Mouse (Mus musculus) hindbrain, embryonic 14.5 days (tissue): ENCODE measurements around the gene Ggt5. TPM values are rescaled to one million over a fixed set of nuclear protein-coding genes. Genes with fewer than 3 reads are reported as not detected.

ENCODE experiments used
- ATAC-seq: fragments of 200-750 bp; cut with Nextera tagmentation; 2 replicates; pipeline ENCODE4 v1.8.0; 2017; ENCODE audit warnings: moderate number of reproducible peaks, mild to moderate bottlenecking, moderate TSS enrichment, moderate library complexity; ENCODE audit not compliant: low FRiP score
- DNase-seq: peaks from one replicate; pipeline ENCODE4 v3.0.0-alpha.2; 2015; ENCODE audit warnings: low spot score
- H3K27ac ChIP-seq: fragments of 300-500 bp; sonication (generic); 2 replicates; pipeline ENCODE4 v1.5.1; 2014; ENCODE audit warnings: mild to moderate bottlenecking, moderate library complexity
- H3K27me3 ChIP-seq: fragments of 300-500 bp; sonication (generic); 2 replicates; pipeline ENCODE4 v1.6.1; 2014; ENCODE audit warnings: mild to moderate bottlenecking, low read length, mixed read lengths; ENCODE audit not compliant: control insufficient read depth, insufficient read depth
- H3K36me3 ChIP-seq: fragments of 300-500 bp; sonication (generic); replicated peaks from 2 replicates; pipeline ENCODE4 v1.6.1; 2014; ENCODE audit not compliant: control insufficient read depth, insufficient read depth
- H3K4me1 ChIP-seq: fragments of 300-500 bp; sonication (generic); replicated peaks from 2 replicates; pipeline ENCODE4 v1.6.1; 2014; ENCODE audit warnings: antibody characterized with exemption, low read length, mixed read lengths; ENCODE audit not compliant: control insufficient read depth, insufficient read depth
- H3K4me2 ChIP-seq: fragments of 300-500 bp; sonication (generic); replicated peaks from 2 replicates; pipeline ENCODE4 v1.6.1; 2014; ENCODE audit warnings: mild to moderate bottlenecking, moderate library complexity
- H3K4me3 ChIP-seq: fragments of 300-500 bp; sonication (generic); replicated peaks from 2 replicates; pipeline ENCODE4 v1.5.1; 2014; ENCODE audit warnings: mild to moderate bottlenecking, low read length
- H3K9ac ChIP-seq: fragments of 300-500 bp; sonication (generic); 2 replicates; pipeline ENCODE4 v1.6.1; 2014
- H3K9me3 ChIP-seq: fragments of 300-500 bp; sonication (generic); 2 replicates; pipeline ENCODE4 v1.6.1; 2016; ENCODE audit warnings: low read length; ENCODE audit not compliant: control insufficient read depth
- WGBS: fragments of 180-500 bp; shearing (Covaris S2); extraction: QIAGEN DNeasy Blood & Tissue Kit; methylation state at CpG from one replicate; pipeline ENCODE4 v1.1.7; 2014; 5-methylcytosine and 5-hydroxymethylcytosine counted together
- polyA plus RNA-seq: library from polyadenylated mRNA; unstranded; fragments of >200 nt; fragmentation: Nextera tagmentation; extraction: Ambion mirVana; gene quantifications from 2 replicates; pipeline ENCODE4 v1.2.1, GENCODE M21; 2014

Ggt5 gene
- polyA plus RNA-seq, 1 experiment from 2014 or later = 2.1 TPM

DNA sequence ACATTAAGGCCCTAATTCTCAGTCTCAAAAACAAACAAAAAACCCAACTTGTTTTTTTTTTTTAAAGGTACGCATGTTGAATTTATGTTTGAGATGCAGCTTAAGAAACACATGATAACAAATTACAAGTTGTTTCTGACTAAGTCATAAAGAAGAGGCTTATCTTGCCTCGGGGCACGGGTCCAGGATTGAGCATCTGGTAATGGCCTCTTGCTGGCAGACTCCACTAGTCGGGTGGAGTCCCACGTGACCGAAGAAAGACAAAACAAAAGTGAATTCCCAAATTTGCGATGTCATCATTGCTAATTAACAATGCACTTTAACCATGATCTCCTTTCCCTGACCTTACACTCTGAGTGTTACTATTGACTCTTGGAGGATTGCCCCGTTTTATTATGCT, 6.8 kb downstream of the Ggt5 start:
- DNase-seq (no peak), ATAC-seq (no peak)
- WGBS = 86% methylated on average over 8 of the region's 8 CpGs
- Histone ChIP-seq H3K27ac (no peak overlapping the region), H3K4me3 (no peak overlapping the region), H3K36me3 (no peaks in the 10 kb centered on the region), H3K4me1 (no peaks in the 10 kb centered on the region), H3K4me2 (no peak overlapping the region), H3K9me3 (peaks cover 3% of the 10 kb centered on the region; the same call in 1 of the 2 replicates), H3K27me3 (no peaks in the 10 kb centered on the region), H3K9ac (no peak overlapping the region)

DNA sequence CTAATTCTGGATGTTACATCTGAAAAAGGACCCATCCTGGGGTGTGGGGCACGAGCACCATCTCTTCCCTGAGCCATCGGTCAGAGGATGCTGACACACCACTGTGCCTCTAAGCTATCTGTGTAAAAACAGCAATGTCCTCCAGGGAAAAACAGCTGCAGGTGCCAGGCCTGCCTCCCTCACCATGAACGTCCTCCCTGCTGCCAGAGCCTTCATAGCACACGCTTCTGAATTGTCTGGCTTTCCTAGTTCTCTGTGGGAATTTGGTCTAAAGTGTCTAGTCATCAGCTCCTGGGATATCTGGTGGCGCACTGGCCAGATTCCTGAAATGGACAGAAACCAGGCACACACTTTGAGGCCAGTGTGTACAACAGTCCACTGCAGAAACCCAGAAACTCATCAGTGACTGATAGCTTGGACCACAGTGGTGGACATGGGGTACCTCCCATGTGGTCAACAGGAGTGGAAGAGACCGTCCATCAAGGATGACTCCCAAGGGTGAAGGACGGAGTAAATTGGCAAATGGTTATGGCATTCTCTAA, 11.1 kb downstream of the Ggt5 start:
- Histone ChIP-seq H3K4me2 (no peak overlapping the region), H3K9me3 (peaks cover 3% of the 10 kb centered on the region; the same call in 1 of the 2 replicates), H3K9ac (no peak overlapping the region), H3K36me3 (no peaks in the 10 kb centered on the region), H3K27me3 (no peaks in the 10 kb centered on the region), H3K27ac (no peak overlapping the region), H3K4me1 (no peaks in the 10 kb centered on the region), H3K4me3 (no peak overlapping the region)
- DNase-seq = no peak
- WGBS = 82% methylated on average over 7 of the region's 7 CpGs
- ATAC-seq = no peak

DNA sequence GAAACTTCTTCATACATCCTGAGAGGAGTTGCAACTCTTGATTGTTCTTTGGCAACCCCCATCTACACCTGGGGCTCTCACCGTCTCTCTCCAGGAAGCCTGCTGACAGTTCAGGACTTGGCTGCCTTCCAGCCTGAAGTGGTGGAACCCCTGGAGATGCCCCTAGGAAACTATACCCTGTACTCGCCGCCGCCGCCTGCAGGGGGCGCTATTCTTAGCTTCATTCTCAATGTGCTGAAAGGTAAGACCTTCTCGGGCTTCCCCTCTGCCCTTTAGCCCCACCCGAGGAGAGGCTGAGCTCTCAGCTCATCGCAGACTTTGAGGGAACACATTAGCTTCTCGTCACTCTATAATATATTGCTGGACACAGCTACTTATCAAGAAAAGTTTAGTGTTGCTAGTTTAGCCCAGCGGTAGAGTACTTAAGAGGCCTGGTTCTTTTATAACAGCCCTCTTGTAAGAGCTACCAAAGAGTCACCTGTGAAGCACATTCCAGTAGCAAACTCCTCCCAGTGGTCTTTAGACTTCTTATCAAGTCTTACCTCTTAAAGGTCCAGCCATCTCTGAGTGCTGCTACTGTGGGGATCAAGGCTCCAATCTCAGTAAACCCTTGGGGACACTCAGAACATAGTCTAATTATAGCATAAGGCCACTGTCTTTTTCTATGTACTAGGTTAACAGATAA, 16.2 kb downstream of the Ggt5 start:
- 48% methylated on average over 11 of the region's 11 CpGs for WGBS
- H3K27ac ChIP-seq = no peak overlapping the region
- H3K4me3 ChIP-seq = no peak overlapping the region
- H3K4me1 ChIP-seq = no peaks in the 10 kb centered on the region
- DNase-seq (no peak), ATAC-seq (no peak)
- H3K9ac ChIP-seq = no peak overlapping the region
- H3K4me2 ChIP-seq = no peak overlapping the region
- no peaks in the 10 kb centered on the region for H3K36me3 ChIP-seq
- H3K27me3 ChIP-seq = no peaks in the 10 kb centered on the region
- no peaks in the 10 kb centered on the region for H3K9me3 ChIP-seq

DNA sequence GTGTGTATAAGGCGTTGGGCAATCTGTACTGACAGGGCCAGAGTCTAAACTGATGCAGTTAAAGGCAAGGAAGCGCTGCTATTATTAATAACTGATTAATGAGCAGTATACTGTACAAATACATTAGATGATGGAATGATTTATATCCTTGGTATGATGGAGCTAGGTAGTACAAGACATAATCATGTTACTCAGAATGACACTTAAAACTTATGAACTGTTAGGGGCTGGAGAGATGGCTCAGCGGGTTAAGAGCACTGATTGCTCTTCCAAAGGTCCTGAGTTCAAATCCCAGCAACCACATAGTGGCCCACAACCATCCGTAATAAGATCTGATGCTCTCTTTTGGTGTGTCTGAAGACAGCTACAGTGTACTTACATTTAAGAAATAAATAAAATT, 18.1 kb downstream of the Ggt5 start:
- Histone ChIP-seq H3K9ac (no peak overlapping the region), H3K4me2 (no peak overlapping the region), H3K4me1 (no peaks in the 10 kb centered on the region), H3K27ac (no peak overlapping the region), H3K4me3 (no peak overlapping the region), H3K36me3 (no peaks in the 10 kb centered on the region), H3K27me3 (no peaks in the 10 kb centered on the region), H3K9me3 (no peaks in the 10 kb centered on the region)
- ATAC-seq = no peak
- no peak for DNase-seq
- WGBS = 91% methylated on average over 4 of the region's 4 CpGs

DNA sequence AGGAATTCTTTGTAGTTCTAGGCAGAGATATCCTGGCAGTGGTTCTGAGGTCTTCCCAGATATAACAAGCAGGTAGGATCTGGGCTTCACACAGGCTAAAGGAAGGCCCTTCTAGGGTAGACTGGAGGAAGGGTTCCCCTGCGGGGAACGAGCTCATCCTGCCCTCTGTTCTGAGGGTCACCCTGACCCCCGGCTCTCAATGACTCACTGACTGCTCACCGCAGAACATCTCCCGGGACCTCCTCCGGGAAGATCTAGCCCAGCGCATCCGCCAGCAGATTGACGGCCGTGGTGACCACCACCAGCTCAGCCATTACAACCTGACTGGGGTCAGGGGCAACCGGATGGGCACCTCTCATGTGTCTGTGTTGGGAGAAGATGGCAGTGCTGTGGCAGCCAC, 19.8 kb downstream of the Ggt5 start:
- no peaks in the 10 kb centered on the region for H3K9me3 ChIP-seq
- no peak for DNase-seq
- H3K4me2 ChIP-seq = no peak overlapping the region
- no peaks in the 10 kb centered on the region for H3K27me3 ChIP-seq
- no peak overlapping the region for H3K4me3 ChIP-seq
- no peak overlapping the region for H3K27ac ChIP-seq
- no peak for ATAC-seq
- no peak overlapping the region for H3K9ac ChIP-seq
- no peaks in the 10 kb centered on the region for H3K36me3 ChIP-seq
- WGBS = 89% methylated on average over 11 of the region's 11 CpGs
- no peaks in the 10 kb centered on the region for H3K4me1 ChIP-seq

DNA sequence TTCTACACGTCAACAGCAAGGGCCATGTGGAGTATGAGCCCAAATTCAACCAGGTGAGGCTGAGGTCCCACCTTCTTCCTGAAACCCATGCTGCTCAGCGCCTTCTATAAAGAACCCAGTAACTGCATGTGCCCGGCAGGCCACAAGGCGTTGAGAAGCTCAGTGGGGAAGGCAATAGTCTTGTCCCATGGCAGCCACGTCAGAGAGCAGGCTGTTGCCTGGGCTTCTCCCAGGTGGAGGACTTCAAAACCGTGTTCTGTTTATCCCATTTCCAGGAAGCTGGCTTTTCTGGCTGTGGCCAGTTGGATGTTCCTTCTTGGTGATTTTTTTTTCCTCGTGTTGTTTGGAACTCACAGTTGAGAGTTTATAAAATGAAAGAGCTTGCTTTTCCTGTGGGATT, 21.3 kb downstream of the Ggt5 start:
- Histone ChIP-seq H3K27ac (no peak overlapping the region), H3K9ac (no peak overlapping the region), H3K4me1 (no peaks in the 10 kb centered on the region), H3K36me3 (no peaks in the 10 kb centered on the region), H3K27me3 (no peaks in the 10 kb centered on the region), H3K4me2 (no peak overlapping the region), H3K9me3 (no peaks in the 10 kb centered on the region), H3K4me3 (no peak overlapping the region)
- 74% methylated on average over 7 of the region's 7 CpGs for WGBS
- DNase-seq = no peak
- ATAC-seq = no peak

DNA sequence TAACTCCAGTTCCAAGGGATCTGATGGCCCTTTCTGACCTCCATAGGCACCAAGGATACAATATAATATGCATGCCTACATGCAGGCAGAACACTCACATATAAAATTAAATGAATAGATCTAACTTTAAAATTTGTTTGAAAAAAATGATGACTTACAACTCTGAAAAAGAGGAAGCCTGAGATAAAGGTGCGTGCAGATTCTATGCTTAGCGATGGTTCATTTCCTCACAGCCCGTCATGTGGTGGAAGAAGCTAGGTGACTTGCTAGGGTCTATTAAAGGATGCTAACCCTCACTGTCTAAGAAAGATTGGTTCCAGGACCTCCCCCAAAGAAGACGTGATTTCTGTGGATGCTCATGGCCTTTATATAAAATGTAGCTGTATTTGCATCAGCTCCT, 26.9 kb downstream of the Ggt5 start:
- Histone ChIP-seq H3K27ac (no peak overlapping the region), H3K4me1 (no peaks in the 10 kb centered on the region), H3K9me3 (no peaks in the 10 kb centered on the region), H3K9ac (no peak overlapping the region), H3K36me3 (no peaks in the 10 kb centered on the region), H3K4me2 (no peak overlapping the region), H3K27me3 (no peaks in the 10 kb centered on the region), H3K4me3 (no peak overlapping the region)
- WGBS = 90% methylated on average over 4 of the region's 4 CpGs
- DNase-seq = no peak
- no peak for ATAC-seq

DNA sequence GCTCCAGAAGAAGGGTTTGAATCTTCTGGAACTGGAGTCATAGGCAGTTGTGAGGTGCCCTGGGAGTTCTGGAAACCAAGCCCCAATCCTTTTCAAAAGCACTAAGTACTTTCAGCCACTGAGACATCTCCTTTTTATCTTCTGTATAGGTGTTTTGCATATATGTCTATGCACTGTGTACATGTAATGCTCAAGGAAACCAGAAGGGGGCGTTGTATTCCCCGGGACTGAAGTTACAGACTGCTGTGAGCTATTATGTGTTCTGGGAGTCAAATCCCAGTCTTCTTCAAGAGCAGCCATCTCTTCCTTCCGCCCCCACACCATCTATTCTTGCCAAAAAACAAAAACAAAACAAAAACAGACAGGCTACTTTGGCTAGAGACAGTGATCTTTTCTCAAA, 31.7 kb downstream of the Ggt5 start:
- no peak overlapping the region for H3K4me2 ChIP-seq
- no peak for ATAC-seq
- H3K4me1 ChIP-seq = no peaks in the 10 kb centered on the region
- WGBS = 56% methylated on average over 3 of the region's 3 CpGs
- H3K9ac ChIP-seq = no peak overlapping the region
- H3K27me3 ChIP-seq = no peaks in the 10 kb centered on the region
- no peaks in the 10 kb centered on the region for H3K36me3 ChIP-seq
- no peak overlapping the region for H3K27ac ChIP-seq
- DNase-seq = no peak
- no peaks in the 10 kb centered on the region for H3K9me3 ChIP-seq
- no peak overlapping the region for H3K4me3 ChIP-seq

DNA sequence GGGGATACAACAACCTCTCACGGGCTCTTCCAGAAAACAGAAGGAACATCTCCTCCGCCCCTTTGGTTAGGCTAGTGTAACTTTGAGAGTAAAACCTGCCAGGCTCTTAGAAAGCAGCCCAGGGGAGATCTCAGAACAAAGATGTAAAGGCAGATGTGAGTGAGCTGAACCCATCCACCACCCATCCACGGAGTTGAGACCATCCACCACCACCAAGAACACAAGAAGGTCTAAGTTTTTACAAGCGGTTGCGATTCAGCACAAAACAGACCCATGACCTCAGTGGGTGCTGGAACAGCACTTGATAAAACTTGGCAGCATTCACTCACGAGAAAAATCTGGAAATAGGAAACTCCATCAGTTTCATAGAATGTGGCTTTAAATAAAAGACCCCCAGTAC, 36.8 kb downstream of the Ggt5 start:
- Histone ChIP-seq H3K4me3 (no peak overlapping the region), H3K9ac (no peak overlapping the region), H3K4me2 (no peak overlapping the region), H3K4me1 (no peaks in the 10 kb centered on the region), H3K27ac (no peak overlapping the region), H3K36me3 (no peaks in the 10 kb centered on the region), H3K27me3 (no peaks in the 10 kb centered on the region), H3K9me3 (no peaks in the 10 kb centered on the region)
- DNase-seq (no peak), ATAC-seq (no peak)
- 67% methylated on average over 6 of the region's 6 CpGs for WGBS

DNA sequence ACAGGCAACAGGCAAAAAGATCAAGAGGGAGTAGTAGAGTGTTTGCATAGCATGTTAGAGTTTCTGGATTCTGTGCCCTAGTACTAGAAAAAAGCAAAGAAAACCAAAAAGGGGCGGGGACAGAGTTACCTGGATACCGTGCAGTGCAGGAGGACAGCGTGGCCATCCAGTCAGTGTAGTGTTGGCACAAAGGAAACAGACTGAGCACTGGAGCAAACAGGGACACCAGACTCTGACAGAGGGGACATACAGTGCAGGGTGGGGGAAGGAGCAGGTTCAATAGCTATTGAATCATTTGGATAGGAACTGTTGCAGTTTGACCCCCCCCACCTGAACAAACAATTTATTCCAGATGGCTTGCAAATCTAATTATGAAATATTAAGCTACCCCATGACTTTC, 37.9 kb downstream of the Ggt5 start:
- WGBS = 73% methylated on average over 3 of the region's 3 CpGs
- Histone ChIP-seq H3K4me1 (no peaks in the 10 kb centered on the region), H3K4me3 (no peak overlapping the region), H3K4me2 (no peak overlapping the region), H3K27me3 (no peaks in the 10 kb centered on the region), H3K27ac (no peak overlapping the region), H3K9me3 (no peaks in the 10 kb centered on the region), H3K9ac (no peak overlapping the region), H3K36me3 (no peaks in the 10 kb centered on the region)
- ATAC-seq = no peak
- no peak for DNase-seq
